Mouse (Mus musculus) thymus, postnatal 14 days (tissue): ENCODE measurements around the gene Plekha4.
"Not testable (repeated sequence)": the region's sequence is repeated elsewhere in the genome, so short reads cannot be mapped to it uniquely, and the experiment has no call there.

Experiments used
- DNase-seq: peaks from one replicate; pipeline ENCODE4 v3.0.0; 2021

The Plekha4 gene

DNA sequence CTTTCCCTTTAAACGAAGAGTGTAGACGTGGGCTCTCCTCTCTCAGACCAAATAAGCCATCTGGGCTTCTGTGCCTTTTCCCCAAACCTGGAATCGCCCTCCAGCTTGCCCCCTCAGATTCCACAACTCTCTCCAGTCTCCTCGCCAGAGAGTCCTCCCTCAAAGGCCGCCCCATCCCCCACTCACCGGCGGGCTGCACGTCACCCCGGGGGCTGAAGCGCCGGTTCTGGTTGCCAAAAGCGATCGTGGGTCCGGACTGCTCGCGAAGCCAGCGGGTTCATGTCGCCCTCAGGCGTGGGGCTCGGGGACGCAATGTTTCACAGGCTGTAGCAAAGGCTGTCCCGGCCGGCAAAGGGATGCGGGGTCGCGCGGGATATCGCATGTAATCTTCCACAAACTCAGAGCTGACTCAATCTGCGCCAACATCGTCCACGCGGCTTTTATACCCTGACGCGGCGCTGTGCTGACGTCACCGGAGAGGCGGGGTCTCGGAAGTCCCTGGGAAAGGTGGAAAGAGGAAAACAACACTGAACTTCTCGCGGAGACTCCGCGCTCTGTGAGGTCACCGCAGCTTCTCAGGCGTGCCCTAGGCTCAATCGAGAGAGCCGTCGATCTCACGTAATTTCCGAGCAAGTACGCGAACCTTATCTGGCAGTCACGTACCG, at the start of gene Plekha4, which contains the start of gene Ppp1r15a:
TSS of gene Plekha4 (plus strand) at position 522 of the 665 bp plus-strand sequence.
TSS of gene Ppp1r15a (minus strand) at position 460 of the 665 bp plus-strand sequence.
- peak; percentile 96 for DNase-seq

DNA sequence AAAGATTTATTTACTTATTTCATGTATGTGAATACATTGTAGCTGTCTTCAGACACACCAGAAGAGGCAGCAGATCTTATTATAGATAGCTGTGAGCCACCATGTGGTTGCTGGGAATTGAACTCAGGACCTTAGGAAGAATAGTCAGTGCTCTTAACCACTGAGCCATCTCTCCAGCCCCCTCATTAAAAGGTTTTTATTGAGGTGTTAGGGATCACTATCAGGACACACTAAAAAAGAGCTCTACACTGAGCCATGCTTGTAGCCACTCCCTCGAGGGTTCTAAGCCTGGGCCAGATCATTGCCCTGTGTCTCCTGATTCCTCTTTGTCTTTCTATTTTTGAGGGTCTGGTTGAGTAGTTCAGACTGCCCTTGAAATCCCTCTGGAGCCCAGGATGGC, 49.7 kb upstream of the Plekha4 start:
- no peak for DNase-seq

DNA sequence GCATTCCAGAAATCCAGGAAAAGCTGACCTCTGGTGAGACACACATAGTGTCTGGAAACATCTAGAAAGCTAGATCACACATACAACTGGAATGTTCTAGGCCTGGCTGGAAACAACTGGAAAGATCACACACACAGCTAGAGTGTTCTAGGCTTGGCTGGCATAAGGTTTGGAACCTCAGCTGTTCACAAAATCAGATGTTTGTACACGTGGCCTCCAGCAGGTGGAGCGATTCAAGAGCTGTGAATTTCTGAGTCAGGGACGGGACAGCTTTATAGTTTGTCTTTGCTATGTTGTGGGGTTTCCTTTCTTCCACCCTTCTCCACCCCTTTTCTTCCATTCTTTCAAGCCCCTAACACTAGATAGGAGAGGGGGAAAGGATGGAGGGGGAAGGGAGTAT, 49.1 kb upstream of the Plekha4 start:
- peak; percentile 68 for DNase-seq

DNA sequence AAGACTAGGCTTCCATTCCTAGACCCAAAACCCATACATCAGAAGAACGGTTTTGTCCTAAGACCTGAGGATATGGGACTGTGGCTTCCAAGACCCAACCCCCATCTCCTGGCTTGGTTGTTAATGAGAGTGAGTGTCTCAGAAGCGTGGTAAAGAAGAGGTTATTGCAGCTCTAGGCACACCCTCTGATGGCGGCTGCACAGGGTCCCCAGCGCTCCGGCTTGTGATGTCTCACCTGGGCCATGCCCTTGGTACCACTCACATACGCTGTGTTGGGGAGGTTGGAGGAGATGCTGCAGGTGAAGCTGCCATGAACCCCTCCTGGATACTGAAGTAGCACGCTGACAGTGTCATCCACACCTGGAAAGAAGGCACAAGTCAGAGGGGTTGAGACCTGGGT, 47.4 kb upstream of the Plekha4 start:
- no peak for DNase-seq

DNA sequence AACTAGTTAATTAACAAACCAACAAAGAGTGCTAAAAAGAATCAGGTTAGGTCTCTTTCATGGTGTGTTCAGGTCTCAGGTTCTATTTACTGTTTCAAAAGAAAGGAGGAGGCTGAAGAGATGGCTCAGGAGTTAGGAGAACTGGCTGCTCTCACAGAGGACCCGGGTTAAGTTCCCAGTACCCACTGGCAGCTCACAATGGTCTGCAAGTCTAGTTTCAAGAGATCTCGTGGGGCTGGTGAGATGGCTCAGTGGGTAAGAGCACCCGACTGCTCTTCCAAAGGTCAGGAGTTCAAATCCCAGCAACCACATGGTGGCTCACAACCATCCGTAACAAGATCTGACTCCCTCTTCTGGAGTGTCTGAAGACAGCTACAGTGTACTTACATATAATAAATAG, 45.8 kb upstream of the Plekha4 start:
- DNase-seq = not testable (repeated sequence)

DNA sequence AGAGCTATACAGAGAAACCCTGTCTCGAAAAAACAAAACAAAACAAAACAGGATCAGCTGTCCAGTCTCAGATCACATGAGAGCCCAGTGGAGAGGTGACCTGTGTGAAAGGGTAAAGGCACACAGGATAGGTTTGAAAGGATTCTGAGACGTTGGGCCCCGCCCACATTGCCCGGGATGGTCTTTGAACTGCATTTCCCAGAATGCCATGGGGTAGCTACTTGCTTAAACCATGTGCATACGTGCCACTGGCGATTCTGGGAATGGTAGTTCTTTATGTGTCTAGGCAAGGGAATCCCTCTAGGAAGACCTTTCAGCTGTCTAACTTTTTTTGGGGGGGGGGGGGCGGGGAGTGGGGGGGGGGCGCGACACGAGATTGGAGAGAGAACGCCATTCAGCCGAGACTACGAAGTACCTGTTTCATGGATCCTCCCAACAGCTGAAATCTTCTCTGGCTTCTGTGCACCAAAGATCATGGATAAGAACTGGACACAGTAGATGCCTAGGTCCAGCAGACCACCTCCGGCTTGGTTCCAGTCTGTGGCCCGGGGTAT, 44.7 kb upstream of the Plekha4 start, which contains the start of gene Tulp2:
TSS of gene Tulp2 (plus strand) at position 504 of the 554 bp plus-strand sequence.
- peak; percentile 82 for DNase-seq

DNA sequence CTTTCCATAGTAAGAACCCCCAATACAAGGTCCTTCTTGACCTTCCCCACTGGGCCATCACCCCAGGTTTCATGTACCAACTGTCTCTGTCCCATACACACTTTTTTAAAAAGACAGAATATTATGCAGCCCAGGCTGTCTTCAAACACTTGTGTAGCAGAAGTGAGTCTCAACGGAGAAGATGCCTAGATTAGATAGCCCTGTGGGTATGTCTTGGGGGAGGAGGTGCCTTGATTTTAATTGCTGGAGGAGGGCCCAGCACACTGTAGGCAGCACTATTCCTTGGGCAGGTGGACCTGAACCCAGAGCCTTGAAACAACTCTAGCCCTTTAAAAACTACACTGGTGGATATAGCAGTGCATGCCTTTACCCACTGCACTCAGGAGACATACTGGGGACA, 44.0 kb upstream of the Plekha4 start:
- DNase-seq = no peak

DNA sequence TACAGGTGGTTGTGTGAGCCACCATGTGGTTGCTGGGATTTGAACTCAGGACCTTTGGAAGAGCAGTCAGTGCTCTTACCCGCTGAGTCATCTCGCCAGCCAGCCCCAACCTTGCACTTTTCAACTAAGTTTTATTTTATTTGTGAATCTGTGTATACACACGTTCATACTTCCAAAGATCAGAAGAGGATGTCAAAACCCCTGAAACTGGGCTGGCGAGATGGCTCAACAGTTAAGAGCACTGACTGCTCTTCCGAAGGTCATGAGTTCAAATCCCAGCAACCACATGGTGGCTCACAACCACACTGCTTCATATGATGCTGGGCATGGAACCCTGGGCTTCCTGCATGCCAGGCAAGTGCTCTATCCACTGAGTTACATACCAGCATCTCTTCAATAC, 41.1 kb upstream of the Plekha4 start:
- DNase-seq = not testable (repeated sequence)

DNA sequence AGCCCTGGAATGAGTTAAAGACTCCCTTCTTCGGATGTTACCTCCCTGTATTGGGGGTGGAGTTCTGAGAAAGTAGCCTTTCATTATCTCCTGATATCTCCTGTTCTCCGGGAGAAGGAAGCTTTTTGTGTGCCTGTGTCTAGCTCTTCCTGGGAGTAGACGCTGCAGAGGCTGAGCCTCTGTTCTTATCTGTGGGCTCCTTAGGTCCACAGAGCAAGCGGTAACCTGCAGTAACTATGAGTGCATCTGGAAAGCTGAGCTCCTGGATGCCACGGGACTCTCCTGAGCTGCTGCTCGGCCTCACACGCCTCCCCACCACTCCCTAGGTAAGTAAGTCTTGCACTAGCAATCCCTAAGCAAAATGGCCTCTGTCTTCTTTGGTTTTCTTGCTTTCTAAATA, 40.0 kb upstream of the Plekha4 start:
- DNase-seq = no peak

DNA sequence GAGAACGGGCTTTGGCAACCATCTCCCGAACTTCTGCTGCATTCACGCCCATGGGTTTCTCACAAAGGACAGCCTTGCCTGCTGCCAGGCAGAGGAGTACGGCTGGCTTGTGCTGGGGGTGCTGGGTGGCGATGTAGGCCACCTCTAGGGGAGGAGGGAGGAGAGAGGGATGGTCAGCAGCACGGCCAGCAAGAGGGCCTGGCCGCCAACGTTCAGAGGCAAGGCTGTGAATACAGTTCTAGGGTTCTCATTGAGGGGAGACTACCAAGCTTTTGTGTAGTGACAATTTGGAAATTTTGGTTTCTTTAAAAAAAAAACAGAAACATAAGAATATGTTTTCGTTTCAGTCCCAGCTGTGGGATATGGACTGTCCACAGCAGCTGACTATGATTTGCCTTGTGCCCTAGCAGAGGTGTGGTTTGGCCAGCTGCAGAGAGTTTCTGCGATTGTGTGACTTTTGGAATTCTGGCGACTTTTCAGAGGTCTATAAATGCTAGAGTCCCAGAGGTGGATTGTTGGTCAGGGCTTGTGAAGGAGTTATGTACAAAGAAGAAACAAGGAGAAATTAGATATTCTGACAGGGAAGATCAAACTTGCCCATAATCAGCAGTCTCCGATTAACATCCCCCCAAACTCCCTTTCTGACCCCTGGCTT, 39.2 kb upstream of the Plekha4 start, which contains the start of gene Gm45808:
TSS of gene Gm45808 (minus strand) at position 51 of the 655 bp plus-strand sequence.
- DNase-seq = no peak

DNA sequence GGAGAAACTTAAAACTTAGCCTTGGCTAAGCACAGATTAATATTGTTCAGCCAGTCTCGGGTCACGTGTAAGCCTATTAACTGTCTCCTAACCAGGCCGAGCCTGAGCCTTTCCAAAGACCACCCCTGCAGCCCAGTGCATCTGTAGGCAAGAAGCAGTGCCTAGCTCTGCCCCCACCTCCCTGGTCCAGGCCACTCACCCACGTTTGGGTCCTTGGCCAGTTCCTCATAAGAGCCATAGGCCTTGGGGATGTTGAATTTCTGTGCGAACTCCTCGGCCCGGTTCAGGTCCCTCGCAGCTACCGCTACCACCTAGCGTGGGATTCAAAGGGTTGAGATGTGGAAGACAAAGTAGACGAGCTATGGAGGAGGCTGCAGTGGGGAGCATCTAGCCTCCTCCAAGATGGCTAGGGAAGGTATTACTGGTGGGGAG, 38.3 kb upstream of the Plekha4 start:
- DNase-seq = no peak

DNA sequence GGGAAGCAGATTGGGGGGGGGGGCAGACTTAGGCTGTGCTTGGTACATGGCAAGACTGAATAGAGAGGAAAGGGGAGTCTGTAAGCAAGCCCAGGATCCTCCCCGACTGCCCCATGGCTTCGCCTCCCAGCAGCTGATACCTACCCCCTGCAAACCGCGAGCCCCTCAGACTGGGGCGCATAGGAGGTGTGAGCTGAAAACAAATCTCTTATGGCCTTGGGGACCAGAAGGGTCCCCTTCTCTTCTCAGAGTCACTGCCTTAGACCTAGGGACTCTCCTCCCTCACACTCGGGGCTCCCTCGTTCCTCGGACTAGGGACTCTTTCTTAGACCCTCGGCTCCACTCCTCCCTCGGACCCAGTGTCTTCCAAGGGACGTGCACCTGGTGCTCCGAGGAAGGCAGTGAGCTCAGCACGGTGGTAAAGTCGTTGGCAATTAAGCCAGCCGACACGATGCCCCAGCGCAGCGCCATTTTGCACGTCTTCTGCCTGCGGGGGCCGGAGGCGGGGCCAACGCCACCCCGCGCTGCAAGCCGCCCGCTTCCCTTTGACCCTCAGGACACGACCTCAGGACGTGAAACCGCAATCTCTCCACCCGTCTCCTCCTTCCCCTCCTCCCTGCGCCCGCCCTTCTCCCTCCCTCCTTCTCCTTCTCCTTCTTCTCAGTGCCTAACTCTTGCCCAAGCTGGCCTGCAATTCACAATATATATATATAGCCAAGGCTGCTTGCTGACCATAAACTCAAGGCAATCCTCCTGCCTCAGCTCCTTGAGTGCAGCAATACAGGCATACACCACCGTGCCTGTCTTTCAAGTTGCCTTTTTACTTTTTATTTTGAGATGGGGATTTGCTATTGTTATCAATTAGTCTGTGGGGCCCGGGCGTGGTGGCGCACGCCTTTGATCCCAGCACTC, 37.6 kb upstream of the Plekha4 start, which contains the start of gene Dhdh:
TSS of gene Dhdh (minus strand) at position 513 of the 912 bp plus-strand sequence.
- peak; percentile 48 for DNase-seq

DNA sequence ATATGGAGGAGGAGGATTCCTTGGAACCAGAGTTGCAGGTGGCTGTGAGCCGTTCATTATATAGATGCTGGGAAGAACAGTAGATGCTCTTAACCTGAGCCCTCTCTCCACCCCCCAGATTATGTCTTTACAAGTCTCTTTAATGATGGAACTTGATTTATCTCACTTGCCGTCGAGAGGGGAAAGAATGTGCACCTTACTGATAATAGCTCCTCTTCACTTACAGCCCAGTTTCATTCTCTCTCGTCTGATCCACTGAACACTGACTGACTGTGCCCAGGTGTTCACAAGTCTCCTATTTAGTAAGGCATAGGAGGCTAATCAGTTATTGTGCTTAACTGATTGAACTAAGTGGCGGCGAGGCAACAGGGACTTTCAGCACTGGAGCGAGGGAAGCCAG, 36.6 kb upstream of the Plekha4 start:
- no peak for DNase-seq

DNA sequence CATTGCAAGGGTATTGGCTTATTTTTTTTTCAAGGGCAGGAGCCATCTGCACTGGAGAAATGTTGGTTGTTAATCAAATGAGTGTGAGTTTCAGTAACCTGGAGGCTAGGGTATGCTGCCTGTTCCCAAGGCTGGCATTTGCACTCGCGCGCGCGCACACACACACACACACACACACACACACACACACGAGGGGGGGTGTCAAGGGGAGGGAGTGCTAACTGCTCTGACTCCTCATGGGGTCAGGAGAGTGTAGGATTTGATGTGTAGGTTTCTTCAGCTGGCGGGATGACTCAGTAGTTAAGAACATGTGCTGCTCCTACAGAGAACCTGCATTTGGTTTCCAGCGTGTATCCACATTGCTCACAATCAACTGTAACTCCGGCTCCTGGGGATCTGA, 35.3 kb upstream of the Plekha4 start:
- DNase-seq = no peak

DNA sequence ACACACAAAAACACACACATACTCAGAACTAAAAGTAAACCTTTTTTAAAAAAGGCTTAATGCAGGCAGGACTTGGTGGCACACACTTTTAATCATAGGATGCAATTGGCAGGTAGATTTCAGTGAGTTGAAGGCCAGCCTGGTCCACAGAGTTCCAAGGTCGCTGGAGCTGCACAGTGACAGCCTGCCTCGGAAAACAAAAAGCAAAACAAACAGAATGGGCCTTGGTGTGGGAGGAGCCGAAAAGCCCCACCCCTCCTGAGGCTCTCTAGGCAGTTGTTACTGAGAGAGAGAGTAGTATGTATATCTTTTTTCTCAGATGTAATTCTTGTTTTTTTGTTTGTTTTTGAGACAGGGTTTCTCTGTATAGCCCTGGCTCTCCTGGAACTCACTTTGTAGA, 34.9 kb upstream of the Plekha4 start:
- no peak for DNase-seq

DNA sequence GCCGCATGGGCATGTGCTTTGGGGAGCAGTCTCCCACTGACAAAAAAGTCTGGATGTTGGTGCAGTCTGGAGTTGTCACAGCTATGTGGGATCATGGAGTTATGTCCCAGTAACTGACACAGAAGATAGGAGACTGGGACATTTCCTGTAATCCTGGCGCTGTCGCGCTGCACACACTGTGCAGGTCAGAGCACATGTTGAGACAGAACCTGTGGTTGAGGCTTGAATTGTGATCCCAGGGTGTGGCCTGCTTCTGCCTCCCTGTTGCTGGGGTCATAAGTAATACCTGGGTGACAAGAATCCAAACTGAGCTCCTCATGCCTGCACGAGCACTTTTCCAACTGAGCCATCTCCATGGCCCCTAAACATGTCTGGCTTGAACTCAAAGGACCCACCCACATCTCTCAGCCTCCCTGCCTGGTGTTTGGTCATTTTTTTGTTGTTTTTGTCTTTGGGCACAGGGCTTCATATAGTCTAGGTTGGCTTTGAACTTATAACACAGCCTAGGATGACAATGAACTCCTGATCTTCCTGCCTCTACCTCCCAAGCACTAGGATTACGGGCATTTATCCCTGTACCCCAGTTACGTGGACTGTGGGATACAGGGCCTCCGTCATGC, 33.8 kb upstream of the Plekha4 start:
- DNase-seq = no peak

DNA sequence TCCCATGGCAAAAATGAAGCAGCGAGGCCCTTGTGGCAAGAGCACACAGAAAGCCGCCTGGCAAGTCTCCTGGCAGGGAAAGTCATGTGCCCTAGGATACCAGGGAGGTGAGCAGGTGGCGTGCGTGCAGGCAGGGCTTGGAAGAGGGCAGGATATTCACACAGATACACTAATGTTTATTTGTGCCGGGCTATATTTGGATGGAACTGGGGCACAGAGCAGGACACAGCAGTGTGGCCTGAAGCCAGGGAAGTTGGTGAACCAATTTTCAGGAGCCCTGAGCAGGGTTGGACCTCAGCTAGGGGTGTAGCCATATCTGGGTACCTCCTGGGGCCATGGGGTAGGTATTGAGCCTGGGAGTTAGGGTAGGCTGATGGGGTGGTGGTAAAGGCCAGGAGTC, 33.2 kb upstream of the Plekha4 start:
- DNase-seq = no peak

DNA sequence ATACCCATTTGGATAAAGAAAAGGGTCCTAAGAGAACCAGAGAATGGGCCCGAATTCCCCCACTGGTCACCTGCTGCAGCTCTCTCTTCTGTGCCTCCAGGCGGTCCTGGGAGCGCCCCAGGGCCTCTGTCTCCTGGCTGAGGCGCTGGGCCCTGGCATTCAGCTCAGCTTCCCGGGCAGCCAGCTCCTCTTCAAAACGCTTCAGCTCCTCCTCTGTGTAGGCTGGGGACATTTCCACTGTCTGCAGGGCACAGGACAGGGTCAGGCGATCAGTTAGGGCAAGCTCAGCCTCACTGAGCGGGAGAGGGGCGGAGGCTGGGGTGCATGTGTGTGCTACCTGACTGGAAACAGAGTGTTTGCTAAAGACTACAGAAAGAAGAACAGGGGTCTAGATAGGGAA, 31.6 kb upstream of the Plekha4 start:
- DNase-seq = no peak

DNA sequence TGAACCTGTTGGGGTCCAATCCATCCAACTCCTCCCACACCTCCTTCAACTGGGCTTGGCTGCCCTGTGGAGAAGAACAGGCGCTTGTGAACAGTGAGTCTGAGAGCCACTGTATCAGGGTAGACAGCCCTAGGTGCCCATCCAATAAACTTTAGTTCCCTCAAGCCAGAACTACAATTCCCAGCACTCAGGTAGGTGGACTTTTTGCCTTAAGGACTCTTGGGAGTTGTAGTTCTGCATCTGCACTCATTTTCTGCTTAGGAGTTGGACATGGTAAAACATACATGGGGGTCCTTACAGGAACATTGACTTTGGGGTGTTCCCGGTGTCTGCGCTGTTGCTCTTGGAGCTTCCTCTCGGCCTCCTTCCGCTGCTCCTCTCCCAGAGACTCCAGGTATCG, 27.7 kb upstream of the Plekha4 start:
- DNase-seq = no peak

DNA sequence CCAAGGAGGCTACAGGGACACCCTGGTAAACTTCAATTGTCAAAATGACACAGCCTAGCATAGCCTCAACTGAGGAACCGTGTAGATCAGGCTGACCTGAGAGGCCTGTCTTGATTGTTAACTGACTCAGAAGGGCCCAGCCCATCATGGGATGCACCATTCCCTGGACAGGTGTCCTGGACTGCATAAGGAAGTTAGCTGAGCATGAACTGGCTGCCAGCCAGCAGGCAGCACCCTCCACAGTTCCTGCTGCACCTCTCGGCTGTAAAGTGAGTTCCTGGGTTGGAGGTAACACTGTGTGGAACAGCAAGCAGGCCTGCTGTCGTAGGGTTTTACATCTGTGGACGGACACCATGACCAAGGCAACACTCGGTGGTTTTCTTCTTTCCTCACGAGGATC, 18.5 kb upstream of the Plekha4 start:
- no peak for DNase-seq

DNA sequence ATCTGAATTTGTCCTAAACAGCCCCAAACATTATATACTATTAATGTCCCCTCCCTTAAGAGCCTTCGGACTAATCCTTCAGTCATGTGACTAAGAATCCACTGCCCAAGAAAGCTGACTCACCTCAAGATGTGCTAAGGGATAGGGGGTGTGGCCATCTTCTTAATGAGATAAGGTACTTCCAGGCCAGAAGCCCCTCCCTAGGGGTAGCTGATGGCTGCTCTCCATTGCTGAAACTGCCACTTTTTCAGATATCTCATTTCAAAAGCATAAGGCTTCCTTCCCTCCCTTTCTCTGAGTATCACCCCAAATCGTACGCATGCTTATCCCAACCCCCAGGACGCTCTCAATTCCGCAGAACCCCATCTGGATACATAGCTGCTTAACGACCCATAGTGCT, 17.6 kb upstream of the Plekha4 start:
- DNase-seq = no peak

DNA sequence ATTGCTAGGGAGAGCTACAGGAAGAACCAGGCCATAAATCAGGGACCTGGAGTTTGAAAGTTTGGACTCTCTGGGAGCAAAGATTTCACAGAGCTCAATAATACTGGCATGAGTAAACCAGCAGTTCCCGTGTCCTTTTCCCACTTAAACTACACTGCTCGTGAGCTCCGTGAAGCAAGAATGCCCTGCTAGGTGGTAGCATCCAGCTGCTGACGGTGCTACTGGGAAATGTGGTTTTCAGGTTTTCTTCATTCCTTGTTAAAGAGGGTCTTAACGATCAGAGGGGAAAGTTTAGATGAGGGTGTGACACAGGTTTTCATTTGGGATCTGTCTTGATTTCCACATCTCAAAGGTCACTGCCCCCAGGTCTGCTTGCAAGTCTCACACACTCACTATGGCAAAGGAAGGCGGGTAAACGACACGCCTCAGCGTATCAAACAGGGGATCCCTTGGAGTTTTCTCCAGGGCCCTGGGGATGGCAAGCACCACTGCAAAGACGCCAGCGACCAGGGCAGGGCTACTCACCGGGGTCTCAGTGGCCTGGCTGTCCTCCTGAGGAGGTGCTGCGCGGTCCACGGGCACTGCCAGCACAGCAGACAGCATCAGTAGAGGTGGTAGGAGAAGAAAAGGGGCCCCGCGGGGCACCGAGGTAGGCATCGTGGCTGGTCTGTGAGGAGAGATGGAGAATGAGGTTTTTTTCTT, 16.8 kb upstream of the Plekha4 start:
- DNase-seq = peak; percentile 31
